Mouse (Mus musculus) embryonic facial prominence, embryonic 13.5 days (tissue): ENCODE measurements around the gene Elmo1. TPM values are rescaled to one million over a fixed set of nuclear protein-coding genes. Genes with fewer than 3 reads are reported as not detected.

Experiments
- ATAC-seq: fragments of 200-750 bp; cut with Nextera tagmentation; 2 replicates; pipeline ENCODE4 v1.8.0; 2017; ENCODE audit warnings: low read depth; ENCODE audit not compliant: insufficient number of reproducible peaks, insufficient read depth, low FRiP score, low TSS enrichment
- H3K27ac ChIP-seq: fragments of 300-500 bp; sonication (generic); 2 replicates; pipeline ENCODE4 v1.5.1; 2015; ENCODE audit warnings: moderate library complexity, mild to moderate bottlenecking, inconsistent platforms
- H3K27me3 ChIP-seq: fragments of 300-500 bp; sonication (generic); 2 replicates; pipeline ENCODE4 v1.6.1; 2015; ENCODE audit warnings: mild to moderate bottlenecking, inconsistent platforms
- H3K36me3 ChIP-seq: fragments of 300-500 bp; sonication (generic); 2 replicates; pipeline ENCODE4 v1.6.1; 2015; ENCODE audit warnings: mild to moderate bottlenecking, inconsistent platforms
- H3K4me1 ChIP-seq: fragments of 300-500 bp; sonication (generic); 2 replicates; pipeline ENCODE4 v1.6.1; 2015; ENCODE audit warnings: inconsistent platforms
- H3K4me2 ChIP-seq: fragments of 300-500 bp; sonication (generic); 2 replicates; pipeline ENCODE4 v1.6.1; 2015; ENCODE audit warnings: moderate library complexity, mild to moderate bottlenecking, inconsistent platforms
- H3K4me3 ChIP-seq: fragments of 300-500 bp; sonication (generic); 2 replicates; pipeline ENCODE4 v1.5.1; 2015; ENCODE audit warnings: mild to moderate bottlenecking, inconsistent platforms
- H3K9ac ChIP-seq: fragments of 300-500 bp; sonication (generic); 2 replicates; pipeline ENCODE4 v1.6.1; 2015; ENCODE audit warnings: mild to moderate bottlenecking, inconsistent platforms
- H3K9me3 ChIP-seq: fragments of 300-500 bp; sonication (generic); 2 replicates; pipeline ENCODE4 v1.6.1; 2016; ENCODE audit warnings: inconsistent platforms
- WGBS: fragments of 180-500 bp; shearing (Covaris S2); methylation state at CpG from one replicate; pipeline ENCODE4 v1.1.7; 2015; ENCODE audit warnings: mixed read lengths; 5-methylcytosine and 5-hydroxymethylcytosine counted together
- polyA plus RNA-seq: library from polyadenylated mRNA; unstranded; fragments of >200 nt; fragmentation: Nextera tagmentation; extraction: Ambion mirVana; gene quantifications from 2 replicates; pipeline ENCODE4 v1.2.1, GENCODE M21; 2015

The Elmo1 gene
- polyA plus RNA-seq, 1 experiment from 2014 or later: 15.6 TPM

DNA sequence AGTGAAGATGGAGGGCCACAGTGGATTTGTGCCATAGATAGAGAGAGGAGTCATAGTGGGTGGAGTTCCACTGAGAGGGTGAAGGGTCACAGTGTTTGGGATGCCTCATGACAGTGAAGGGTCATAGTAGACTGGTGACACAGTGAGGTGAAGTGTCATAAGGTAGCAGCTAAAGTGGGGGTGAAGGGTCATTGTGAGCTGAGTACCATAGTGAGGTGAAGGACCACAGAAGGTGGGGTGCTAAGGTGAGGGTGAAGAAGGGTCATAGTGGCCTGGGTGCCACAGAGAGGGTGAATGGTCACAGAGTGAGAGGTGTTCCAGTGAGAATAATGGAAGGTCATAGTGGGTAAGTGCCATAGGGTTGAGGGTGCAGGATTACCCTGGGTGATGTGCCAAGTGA is 113.8 kb downstream of the Elmo1 start:
- Histone ChIP-seq H3K9ac (no peak overlapping the region), H3K36me3 (no peaks in the 10 kb centered on the region), H3K27me3 (no peaks in the 10 kb centered on the region), H3K4me3 (no peak overlapping the region), H3K4me1 (peaks cover 10% of the 10 kb centered on the region; the same call in 1 of the 2 replicates), H3K9me3 (no peaks in the 10 kb centered on the region), H3K4me2 (no peak overlapping the region), H3K27ac (no peak overlapping the region)
- no peak for ATAC-seq

DNA sequence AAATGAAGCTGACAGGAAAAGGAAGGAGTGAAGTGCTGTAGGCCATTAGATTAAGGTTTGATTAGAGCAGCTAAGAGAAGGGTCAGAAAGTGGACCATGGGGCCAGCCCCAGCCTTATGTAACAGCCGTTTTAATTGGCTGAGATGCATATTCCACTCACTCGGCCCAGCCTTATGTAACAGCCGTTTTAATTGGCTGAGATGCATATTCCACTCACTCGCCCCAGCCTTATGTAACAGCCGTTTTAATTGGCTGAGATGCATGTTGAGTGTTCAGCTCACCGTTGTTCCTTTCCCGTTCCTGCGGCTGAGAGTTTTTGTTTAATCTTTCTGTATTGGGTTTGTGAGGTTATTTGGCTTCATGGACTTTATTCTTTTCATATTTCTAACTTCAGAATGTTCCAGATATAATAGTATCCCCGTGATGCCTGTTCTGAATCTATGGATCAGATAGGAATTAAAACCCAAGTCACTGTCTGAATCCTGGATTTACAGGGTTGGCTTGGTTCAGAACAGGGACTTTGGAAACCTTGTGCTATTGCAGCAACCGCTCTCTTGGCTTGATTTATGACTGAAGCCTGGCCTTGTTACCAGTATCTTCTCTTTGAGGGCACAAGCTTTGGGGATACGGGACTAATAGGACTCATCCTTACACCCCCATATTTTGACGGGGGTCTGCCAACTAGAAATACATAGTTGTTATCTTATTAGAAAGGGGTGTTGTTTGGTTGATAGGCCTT is 114.8 kb downstream of the Elmo1 start:
- WGBS: 87% methylated on average over 12 of the region's 12 CpGs

DNA sequence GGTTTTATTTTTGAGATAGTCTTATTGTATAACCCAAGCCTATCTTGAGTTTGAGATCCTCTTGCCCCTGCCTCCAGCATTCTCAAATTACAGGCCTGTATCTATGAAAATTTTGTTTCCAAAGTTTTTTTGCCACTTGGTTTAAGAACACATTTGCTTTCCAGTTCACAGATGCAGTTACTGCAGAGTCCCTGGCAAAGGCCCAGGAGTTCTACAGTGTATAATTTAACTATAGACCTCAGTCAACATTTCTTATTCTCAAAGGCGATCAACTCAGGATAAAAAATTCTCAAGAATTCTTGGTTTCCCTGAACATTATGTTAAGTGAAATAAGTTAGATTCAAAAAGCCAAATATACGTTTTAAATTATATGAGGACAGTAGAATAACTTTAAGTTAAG is 115.3 kb downstream of the Elmo1 start:
- H3K9me3 ChIP-seq: no peaks in the 10 kb centered on the region
- H3K4me2 ChIP-seq: no peak overlapping the region
- peaks cover 10% of the 10 kb centered on the region; the same call in 1 of the 2 replicates for H3K4me1 ChIP-seq
- no peak overlapping the region for H3K4me3 ChIP-seq
- no peak for ATAC-seq
- whole genome bisulfite sequencing: 63% methylated on average over 2 of the region's 2 CpGs
- H3K9ac ChIP-seq: no peak overlapping the region
- H3K27me3 ChIP-seq: no peaks in the 10 kb centered on the region
- H3K36me3 ChIP-seq: no peaks in the 10 kb centered on the region
- H3K27ac ChIP-seq: no peak overlapping the region

More for the DNA sequence above, 114.8 kb downstream of the Elmo1 start:
- Histone ChIP-seq H3K4me1 (peaks cover 10% of the 10 kb centered on the region; the same call in 1 of the 2 replicates), H3K36me3 (no peaks in the 10 kb centered on the region), H3K4me2 (no peak overlapping the region), H3K9ac (no peak overlapping the region), H3K4me3 (no peak overlapping the region), H3K27ac (no peak overlapping the region), H3K9me3 (no peaks in the 10 kb centered on the region), H3K27me3 (no peaks in the 10 kb centered on the region)
- ATAC-seq: no peak

DNA sequence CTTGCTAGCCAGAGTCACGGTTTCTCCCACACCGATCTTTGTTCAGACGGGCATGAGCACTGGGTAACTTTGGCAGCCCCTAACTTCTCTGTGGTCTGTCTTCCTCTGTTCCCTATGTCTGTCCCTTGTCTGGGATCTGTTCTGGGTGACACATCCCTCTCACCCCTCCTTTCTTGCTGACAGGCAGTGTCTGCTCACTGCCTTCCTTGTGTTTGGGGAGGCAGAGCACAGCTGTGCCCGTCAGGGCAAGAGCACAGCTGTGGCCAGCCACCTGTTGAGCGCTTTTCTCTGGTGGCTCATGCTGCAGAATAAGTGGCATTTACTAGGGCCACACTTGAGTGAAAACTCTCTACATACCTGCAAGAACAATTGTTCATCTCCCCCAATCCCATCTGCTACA is 116.7 kb downstream of the Elmo1 start:
- Histone ChIP-seq H3K36me3 (no peaks in the 10 kb centered on the region), H3K9ac (no peak overlapping the region), H3K4me2 (no peak overlapping the region), H3K4me3 (no peak overlapping the region), H3K27me3 (no peaks in the 10 kb centered on the region), H3K4me1 (peaks cover 10% of the 10 kb centered on the region; the same call in 1 of the 2 replicates), H3K9me3 (no peaks in the 10 kb centered on the region), H3K27ac (no peak overlapping the region)
- ATAC-seq: no peak
- 73% methylated on average over 5 of the region's 5 CpGs for WGBS

DNA sequence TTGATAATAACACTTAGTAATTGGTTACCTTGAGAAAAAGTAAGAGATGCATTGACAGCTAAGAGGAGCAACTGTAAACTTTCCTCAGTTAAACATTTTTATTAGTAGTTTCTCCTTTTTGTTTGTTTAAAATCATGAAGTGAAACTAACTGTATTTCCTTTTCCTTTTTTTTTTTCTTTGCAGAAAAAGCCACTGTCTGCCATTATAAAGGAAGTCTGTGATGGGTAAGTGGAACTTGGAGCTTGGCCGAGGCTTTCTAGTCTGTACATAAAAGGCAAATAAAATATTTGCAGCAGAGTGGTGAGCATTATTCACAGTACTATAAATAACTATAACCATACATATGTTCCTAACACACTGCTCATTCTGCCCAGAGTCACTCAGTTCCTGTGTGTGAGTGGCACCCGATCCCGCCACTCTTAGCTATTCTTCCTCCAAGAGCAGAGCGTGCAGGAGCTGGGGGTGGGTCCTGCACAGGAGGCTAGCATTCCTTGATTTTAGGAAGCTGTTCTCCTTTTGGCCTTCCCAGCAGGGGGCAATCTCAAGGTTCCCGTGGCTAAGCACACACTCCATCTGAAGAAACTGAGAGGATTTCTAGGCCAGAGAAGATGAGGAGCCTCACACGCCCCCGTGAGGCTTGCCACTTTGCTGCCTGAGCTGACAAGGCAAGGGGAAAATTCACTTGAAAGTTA is 117.7 kb downstream of the Elmo1 start:
- H3K27ac ChIP-seq: no peak overlapping the region
- H3K27me3 ChIP-seq: no peaks in the 10 kb centered on the region
- ATAC-seq: no peak
- H3K9me3 ChIP-seq: no peaks in the 10 kb centered on the region
- H3K4me1 ChIP-seq: peaks cover 10% of the 10 kb centered on the region; the same call in 1 of the 2 replicates
- 42% methylated on average over 7 of the region's 7 CpGs for WGBS
- H3K4me2 ChIP-seq: no peak overlapping the region
- H3K4me3 ChIP-seq: no peak overlapping the region
- H3K36me3 ChIP-seq: no peaks in the 10 kb centered on the region
- H3K9ac ChIP-seq: no peak overlapping the region

DNA sequence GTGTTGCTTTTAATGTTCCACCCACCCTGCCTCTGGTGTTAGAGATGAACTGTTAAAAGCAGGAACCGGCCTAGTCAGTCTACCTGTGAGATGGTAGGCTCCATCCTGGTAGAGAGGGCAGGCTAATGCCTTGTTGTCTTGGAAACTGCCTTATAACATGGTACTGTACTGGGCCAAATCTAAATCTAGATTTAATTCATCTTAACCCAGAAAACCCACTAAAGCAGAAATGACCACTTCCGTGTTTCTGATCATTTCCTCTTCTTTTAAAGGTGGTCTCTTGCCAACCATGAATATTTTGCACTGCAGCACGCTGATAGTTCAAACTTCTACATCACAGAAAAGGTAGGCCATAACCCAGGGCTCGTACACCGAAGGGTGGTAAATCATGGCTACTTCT is 118.5 kb downstream of the Elmo1 start:
- Histone ChIP-seq H3K9me3 (no peaks in the 10 kb centered on the region), H3K4me1 (peaks cover 10% of the 10 kb centered on the region; the same call in 1 of the 2 replicates), H3K27me3 (no peaks in the 10 kb centered on the region), H3K36me3 (no peaks in the 10 kb centered on the region), H3K4me3 (no peak overlapping the region), H3K4me2 (no peak overlapping the region), H3K27ac (no peak overlapping the region), H3K9ac (no peak overlapping the region)
- ATAC-seq: no peak
- WGBS: 92% methylated on average over 5 of the region's 5 CpGs

DNA sequence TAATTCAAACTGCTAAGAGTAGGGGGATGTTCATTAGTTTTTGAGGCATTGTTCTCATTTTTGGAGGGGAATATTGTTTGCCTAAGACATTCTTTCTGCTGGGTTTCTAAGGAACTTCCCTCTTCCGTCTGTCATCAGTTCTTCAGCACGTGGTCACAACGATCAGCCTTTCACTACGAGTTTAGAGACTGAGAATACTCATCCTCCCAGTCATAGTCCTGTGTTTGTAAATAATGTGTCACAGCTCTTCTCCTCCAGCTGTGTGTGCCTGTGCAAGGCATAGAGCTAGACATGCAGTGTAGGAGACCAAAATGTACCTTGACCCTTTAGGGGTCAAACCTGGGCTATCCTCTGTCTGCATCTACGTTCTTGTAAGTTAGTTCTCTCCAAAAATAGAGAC is 121.4 kb downstream of the Elmo1 start:
- ATAC-seq: no peak
- Histone ChIP-seq H3K4me2 (no peak overlapping the region), H3K9ac (no peak overlapping the region), H3K9me3 (no peaks in the 10 kb centered on the region), H3K27me3 (no peaks in the 10 kb centered on the region), H3K4me3 (no peak overlapping the region), H3K4me1 (peaks cover 10% of the 10 kb centered on the region; the same call in 1 of the 2 replicates), H3K27ac (no peak overlapping the region), H3K36me3 (no peaks in the 10 kb centered on the region)
- WGBS: 78% methylated on average over 5 of the region's 5 CpGs

DNA sequence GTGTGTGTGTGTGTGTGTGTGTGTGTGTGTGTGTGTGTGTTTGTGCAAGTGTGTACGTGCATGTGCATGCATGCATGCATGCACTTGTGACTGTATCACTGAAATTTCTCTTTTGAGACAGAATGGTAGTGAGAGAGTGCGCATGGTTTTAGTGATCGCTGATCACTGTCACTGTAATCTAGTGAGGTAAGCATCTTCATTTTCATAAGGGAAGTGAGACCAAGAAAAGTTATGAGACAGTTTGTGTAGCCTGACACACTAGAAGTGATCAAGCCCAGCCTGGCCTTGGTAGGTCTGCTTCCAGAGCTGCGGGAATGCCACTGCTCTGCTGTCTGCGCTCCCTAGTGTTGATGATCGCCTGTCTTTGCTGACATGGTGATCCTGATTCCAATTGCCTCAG is 122.3 kb downstream of the Elmo1 start:
- Histone ChIP-seq H3K27ac (no peak overlapping the region), H3K9me3 (no peaks in the 10 kb centered on the region), H3K4me3 (no peak overlapping the region), H3K9ac (no peak overlapping the region), H3K4me2 (no peak overlapping the region), H3K4me1 (peaks cover 6% of the 10 kb centered on the region; the same call in 1 of the 2 replicates), H3K27me3 (no peaks in the 10 kb centered on the region), H3K36me3 (no peaks in the 10 kb centered on the region)
- 88% methylated on average over 6 of the region's 6 CpGs for WGBS
- no peak for ATAC-seq

DNA sequence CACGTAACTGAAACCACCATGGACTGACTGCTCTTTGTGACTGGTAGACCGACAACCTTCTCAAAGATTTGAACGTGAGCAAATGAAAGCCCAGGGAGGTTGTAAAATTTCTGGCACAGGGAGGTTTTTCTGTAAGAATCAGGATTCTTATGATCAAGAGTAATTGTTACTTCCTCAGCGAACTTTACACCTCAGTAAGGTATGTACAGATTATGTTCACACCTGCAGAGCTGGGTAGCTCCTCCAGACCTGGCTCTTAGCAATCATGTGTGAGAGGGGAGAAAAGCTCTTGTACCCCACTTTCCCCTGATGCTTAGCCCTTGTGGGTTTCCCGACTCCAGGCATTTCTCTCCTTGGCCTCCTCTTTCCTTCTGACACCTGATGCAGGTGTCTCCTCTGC is 123.5 kb downstream of the Elmo1 start:
- H3K9me3 ChIP-seq: no peaks in the 10 kb centered on the region
- no peaks in the 10 kb centered on the region for H3K36me3 ChIP-seq
- H3K4me2 ChIP-seq: no peak overlapping the region
- WGBS: 77% methylated on average over 5 of the region's 5 CpGs
- H3K4me1 ChIP-seq: no peaks in the 10 kb centered on the region
- H3K9ac ChIP-seq: no peak overlapping the region
- H3K27ac ChIP-seq: no peak overlapping the region
- no peaks in the 10 kb centered on the region for H3K27me3 ChIP-seq
- no peak overlapping the region for H3K4me3 ChIP-seq
- no peak for ATAC-seq

DNA sequence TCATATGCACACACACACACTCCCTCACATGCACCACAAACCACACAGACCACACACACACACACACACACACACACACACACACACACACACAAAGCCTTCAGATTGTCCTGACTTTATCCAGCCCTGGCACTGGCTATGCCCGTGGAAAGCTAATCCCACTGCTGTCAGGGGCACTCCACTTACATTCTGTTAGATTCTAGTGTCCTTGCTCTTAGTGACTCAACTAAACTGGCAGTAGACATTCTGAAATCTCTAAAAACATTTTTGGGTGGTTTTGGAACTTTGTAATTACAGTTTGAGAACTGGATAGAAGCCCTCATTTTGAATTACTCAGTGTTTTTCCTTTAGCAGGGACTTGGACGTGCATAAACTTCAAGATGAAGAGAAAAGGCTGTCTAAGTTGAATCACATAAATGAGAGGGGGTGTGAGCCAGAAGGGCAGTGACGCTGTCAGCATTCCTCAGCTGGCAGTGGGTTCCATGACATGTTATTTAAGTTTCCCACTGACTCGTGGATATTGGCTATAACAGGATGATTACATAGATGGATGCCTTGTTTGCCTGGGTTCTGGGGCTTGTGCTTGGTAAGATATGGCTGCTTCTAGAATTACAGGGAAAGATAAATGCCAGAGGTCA is 127.2 kb downstream of the Elmo1 start:
- Histone ChIP-seq H3K9me3 (no peaks in the 10 kb centered on the region), H3K4me1 (no peaks in the 10 kb centered on the region), H3K4me2 (no peak overlapping the region), H3K27me3 (no peaks in the 10 kb centered on the region), H3K9ac (no peak overlapping the region), H3K4me3 (no peak overlapping the region), H3K27ac (peak overlapping the region; percentile 53), H3K36me3 (no peaks in the 10 kb centered on the region)
- whole genome bisulfite sequencing: 49% methylated on average over 4 of the region's 4 CpGs
- peak; percentile 64; the same call in 1 of the 2 replicates for ATAC-seq

DNA sequence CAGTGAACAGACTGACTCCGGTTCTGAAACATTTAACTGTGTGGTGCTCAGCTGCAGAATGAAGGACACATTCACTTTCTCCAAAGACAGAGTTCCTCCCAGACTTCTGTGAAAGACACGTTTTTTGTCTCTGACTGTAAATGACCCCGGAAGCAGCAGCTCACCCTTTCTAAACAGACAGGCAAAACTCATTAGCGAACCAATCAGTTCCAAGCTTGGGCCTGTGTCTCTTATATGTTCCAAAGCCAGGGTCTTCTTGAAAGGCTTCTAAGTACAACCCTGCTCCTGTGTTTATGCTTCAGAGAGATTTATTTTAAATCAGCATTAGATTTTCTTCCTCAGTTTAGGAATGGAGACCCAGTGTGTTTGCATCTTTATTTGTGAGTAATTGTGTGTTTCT is 127.7 kb downstream of the Elmo1 start:
- no peaks in the 10 kb centered on the region for H3K36me3 ChIP-seq
- ATAC-seq: no peak
- no peak overlapping the region for H3K4me2 ChIP-seq
- H3K9ac ChIP-seq: no peak overlapping the region
- H3K27ac ChIP-seq: peak overlapping the region; percentile 53
- H3K27me3 ChIP-seq: no peaks in the 10 kb centered on the region
- 48% methylated on average over 4 of the region's 4 CpGs for WGBS
- H3K4me3 ChIP-seq: no peak overlapping the region
- no peaks in the 10 kb centered on the region for H3K4me1 ChIP-seq
- H3K9me3 ChIP-seq: no peaks in the 10 kb centered on the region

DNA sequence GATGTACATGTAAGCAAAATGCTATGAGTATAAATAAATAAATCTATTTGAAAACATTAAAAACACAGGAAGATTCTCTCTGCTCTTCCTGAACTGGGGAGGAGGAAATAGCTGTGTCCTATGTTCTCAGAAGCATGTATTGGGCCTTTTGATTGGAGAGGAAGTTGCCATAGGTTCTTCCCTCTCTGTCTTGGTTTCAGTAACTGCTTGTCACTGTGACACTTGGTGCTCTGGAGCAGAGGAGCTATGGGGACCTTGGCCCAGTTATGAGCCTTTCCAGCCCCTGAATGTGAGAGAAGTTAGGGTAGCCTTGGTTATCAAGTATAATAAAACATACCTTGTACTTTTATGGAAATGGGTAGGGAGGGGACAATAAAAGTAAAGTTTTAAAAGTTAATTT is 130.0 kb downstream of the Elmo1 start:
- H3K36me3 ChIP-seq: no peaks in the 10 kb centered on the region
- no peak overlapping the region for H3K9ac ChIP-seq
- no peak overlapping the region for H3K27ac ChIP-seq
- H3K4me1 ChIP-seq: no peaks in the 10 kb centered on the region
- no peaks in the 10 kb centered on the region for H3K9me3 ChIP-seq
- H3K4me2 ChIP-seq: no peak overlapping the region
- H3K27me3 ChIP-seq: no peaks in the 10 kb centered on the region
- no peak overlapping the region for H3K4me3 ChIP-seq
- ATAC-seq: no peak
